Mouse (Mus musculus): Measurements from ENCODE around the gene Fam213a. TPM values are rescaled to one million over a fixed set of nuclear protein-coding genes. Genes with fewer than 3 reads are reported as not detected.

Gene Fam213a
- polyA plus RNA-seq, 1 experiment from 2014 or later, result 65.8 TPM

DNA sequence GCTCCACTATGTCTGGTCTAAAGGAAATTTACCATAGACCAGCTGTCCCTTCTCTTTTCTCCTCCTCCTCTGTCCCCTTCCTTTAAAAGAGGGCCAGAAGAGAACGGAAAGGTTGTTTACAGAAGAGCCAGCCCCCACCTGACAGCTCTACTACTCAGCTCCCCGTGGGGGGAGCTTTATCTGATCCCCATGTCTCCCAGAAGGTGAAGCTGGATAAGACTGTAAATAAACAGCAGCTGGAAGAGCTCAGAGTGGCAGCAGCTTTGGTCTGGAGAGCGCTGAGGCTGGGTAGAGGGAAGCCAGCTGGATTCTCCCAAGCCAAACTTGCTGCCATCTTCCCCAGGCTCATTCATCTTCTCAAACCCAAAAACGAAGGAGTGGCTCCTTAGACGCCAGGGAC, 5.9 kb downstream of the Fam213a start:
- H3K9me3 ChIP-seq (ENCODE audit: control insufficient read depth, low read length), result no peaks in the 10 kb centered on the region
- peaks cover 6% of the 10 kb centered on the region; the same call in 1 of the 2 replicates for H3K4me1 ChIP-seq (replicated peaks; ENCODE audit: control insufficient read depth, insufficient read depth, low read length)
- no peak for DNase-seq (ENCODE audit: low spot score)
- no peak overlapping the region for H3K4me3 ChIP-seq (ENCODE audit: low read depth, low read length)
- H3K9ac ChIP-seq (ENCODE audit: low read depth, low read length), result no peak overlapping the region
- H3K27me3 ChIP-seq (ENCODE audit: control insufficient read depth, insufficient read depth, low read length), result no peaks in the 10 kb centered on the region
- no peak overlapping the region for H3K27ac ChIP-seq (ENCODE audit: low read depth, low read length)
- WGBS, result 38% methylated on average over 5 of the region's 5 CpGs
- no peaks in the 10 kb centered on the region for H3K36me3 ChIP-seq (ENCODE audit: control insufficient read depth, insufficient read depth, low read length)
- no peak overlapping the region for H3K4me2 ChIP-seq (replicated peaks; ENCODE audit: low read depth, low read length)
- no peak for ATAC-seq (ENCODE audit: low FRiP score)

DNA sequence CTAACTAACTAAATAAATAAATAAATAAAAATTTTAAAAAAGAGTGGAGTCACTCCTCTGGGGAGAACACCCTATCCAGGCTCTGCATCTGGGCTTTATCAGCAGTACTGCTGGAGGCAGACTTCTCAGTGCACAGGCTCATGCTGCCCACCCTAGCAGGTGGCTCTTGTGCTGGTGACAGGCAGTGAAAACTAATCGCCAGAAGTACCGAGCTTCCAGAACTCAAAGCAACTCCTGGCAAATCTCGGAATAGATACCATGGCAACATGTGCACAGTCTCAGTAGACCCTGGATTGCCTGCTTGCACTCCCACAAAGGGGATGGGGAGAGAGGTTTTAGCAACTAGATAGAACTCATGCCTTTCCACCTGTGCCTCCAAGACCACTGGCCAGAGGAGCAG, 6.7 kb downstream of the Fam213a start:
- H3K4me2 ChIP-seq (replicated peaks; ENCODE audit: low read depth, low read length), result no peak overlapping the region
- no peaks in the 10 kb centered on the region for H3K27me3 ChIP-seq (ENCODE audit: control insufficient read depth, insufficient read depth, low read length)
- H3K36me3 ChIP-seq (ENCODE audit: control insufficient read depth, insufficient read depth, low read length), result no peaks in the 10 kb centered on the region
- no peaks in the 10 kb centered on the region for H3K9me3 ChIP-seq (ENCODE audit: control insufficient read depth, low read length)
- no peak overlapping the region for H3K27ac ChIP-seq (ENCODE audit: low read depth, low read length)
- peaks cover 6% of the 10 kb centered on the region; the same call in 1 of the 2 replicates for H3K4me1 ChIP-seq (replicated peaks; ENCODE audit: control insufficient read depth, insufficient read depth, low read length)
- ATAC-seq (ENCODE audit: low FRiP score) (no peak), DNase-seq (ENCODE audit: low spot score) (no peak)
- WGBS, result 53% methylated on average over 3 of the region's 3 CpGs
- H3K4me3 ChIP-seq (ENCODE audit: low read depth, low read length), result no peak overlapping the region
- no peak overlapping the region for H3K9ac ChIP-seq (ENCODE audit: low read depth, low read length)

DNA sequence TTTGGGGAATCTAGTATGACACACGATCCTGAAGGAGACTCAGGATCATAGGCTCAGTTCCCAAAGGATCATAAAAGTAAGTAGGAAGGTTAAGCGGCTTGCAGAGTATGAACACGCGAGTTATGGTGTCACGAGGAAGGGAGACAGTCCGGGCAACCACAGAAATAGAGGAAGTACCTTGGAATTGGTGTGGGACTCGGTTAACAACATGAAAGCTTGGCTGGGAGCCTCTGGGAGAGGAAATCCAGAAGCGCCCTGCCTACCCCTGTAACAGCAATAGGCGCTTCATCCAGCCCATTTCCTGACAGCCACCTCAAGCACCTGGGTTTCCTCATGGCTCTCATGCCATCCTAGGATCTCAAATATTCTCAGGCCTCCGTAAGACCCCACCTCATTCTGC, 7.3 kb downstream of the Fam213a start:
- H3K27me3 ChIP-seq (ENCODE audit: control insufficient read depth, insufficient read depth, low read length), result no peaks in the 10 kb centered on the region
- 91% methylated on average over 10 of the region's 10 CpGs for WGBS
- no peak overlapping the region for H3K4me3 ChIP-seq (ENCODE audit: low read depth, low read length)
- DNase-seq (ENCODE audit: low spot score) (no peak), ATAC-seq (ENCODE audit: low FRiP score) (no peak)
- H3K9me3 ChIP-seq (ENCODE audit: control insufficient read depth, low read length), result no peaks in the 10 kb centered on the region
- H3K4me2 ChIP-seq (replicated peaks; ENCODE audit: low read depth, low read length), result no peak overlapping the region
- H3K36me3 ChIP-seq (ENCODE audit: control insufficient read depth, insufficient read depth, low read length), result no peaks in the 10 kb centered on the region
- peaks cover 6% of the 10 kb centered on the region; the same call in 1 of the 2 replicates for H3K4me1 ChIP-seq (replicated peaks; ENCODE audit: control insufficient read depth, insufficient read depth, low read length)
- H3K27ac ChIP-seq (ENCODE audit: low read depth, low read length), result no peak overlapping the region
- H3K9ac ChIP-seq (ENCODE audit: low read depth, low read length), result no peak overlapping the region

DNA sequence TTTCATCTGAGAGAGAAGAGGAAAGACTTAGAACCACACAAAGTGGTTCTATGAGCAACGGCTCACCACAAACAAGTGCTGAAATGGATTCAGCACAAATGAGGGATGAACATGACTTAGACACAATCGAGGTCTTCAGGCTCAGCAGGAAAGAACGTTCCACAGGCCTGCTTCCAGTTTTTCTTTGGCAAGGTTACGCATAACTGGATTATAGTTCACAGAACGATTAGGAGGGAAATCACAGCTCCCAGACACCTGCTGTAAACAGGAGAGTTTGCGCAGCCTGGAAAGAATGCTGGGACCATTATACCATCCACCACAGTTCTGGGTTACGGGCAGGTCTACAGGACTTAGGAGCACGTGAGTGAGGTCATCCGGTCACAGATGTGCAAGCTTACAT, 7.9 kb downstream of the Fam213a start:
- Histone ChIP-seq H3K4me1 (replicated peaks; ENCODE audit: control insufficient read depth, insufficient read depth, low read length) (peaks cover 6% of the 10 kb centered on the region; the same call in 1 of the 2 replicates), H3K27me3 (ENCODE audit: control insufficient read depth, insufficient read depth, low read length) (no peaks in the 10 kb centered on the region), H3K36me3 (ENCODE audit: control insufficient read depth, insufficient read depth, low read length) (no peaks in the 10 kb centered on the region), H3K4me3 (ENCODE audit: low read depth, low read length) (no peak overlapping the region), H3K27ac (ENCODE audit: low read depth, low read length) (no peak overlapping the region), H3K9ac (ENCODE audit: low read depth, low read length) (no peak overlapping the region), H3K4me2 (replicated peaks; ENCODE audit: low read depth, low read length) (no peak overlapping the region), H3K9me3 (ENCODE audit: control insufficient read depth, low read length) (no peaks in the 10 kb centered on the region)
- 90% methylated on average over 9 of the region's 9 CpGs for WGBS
- no peak for DNase-seq (ENCODE audit: low spot score)
- no peak for ATAC-seq (ENCODE audit: low FRiP score)

DNA sequence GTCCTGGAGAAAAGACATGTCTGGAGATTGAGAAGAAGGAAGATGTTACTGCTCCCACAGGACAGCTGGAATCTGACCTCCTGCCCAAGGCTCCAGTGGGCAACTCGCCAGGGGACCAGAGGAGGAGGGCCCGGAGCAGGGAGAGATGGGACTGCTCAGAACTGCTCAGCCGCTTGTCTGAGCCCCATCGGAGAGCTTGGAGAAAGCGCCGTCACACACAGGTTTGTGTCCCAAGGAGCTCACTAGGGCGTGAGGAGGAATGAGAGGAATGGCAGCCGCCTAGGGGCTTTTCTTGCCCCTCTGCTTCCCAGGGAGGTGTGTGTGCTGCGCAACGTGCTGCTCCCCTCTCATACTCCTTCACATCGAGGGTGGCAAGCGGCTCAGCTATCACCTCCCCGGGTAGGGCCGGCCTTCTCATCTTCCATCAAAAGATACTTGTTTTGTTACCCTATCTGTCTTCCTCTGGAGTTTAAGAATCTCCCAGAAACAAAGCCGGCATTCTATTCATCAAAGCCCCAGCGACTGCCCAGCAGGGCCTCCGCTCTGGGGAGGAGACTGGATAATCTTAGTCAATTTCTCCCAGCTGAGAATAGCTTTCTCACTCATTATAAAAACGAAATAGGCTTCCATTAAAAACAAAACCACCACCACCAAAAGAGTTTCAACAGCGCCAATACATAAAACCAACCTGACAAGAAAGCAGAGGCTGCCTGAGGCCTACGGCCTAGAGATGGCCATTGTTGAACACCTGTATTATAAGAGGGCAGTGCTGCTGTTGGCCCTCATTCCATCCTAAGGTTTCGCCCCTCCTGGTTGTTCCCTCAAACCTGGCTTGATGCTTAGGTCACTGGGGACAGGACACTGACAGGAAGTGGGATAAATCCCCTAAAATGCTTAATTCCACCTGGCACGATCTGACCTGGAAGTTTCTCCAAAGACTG, 9.1 kb downstream of the Fam213a start:
- WGBS, result 11% methylated on average over 22 of the region's 22 CpGs
- Histone ChIP-seq H3K27me3 (ENCODE audit: control insufficient read depth, insufficient read depth, low read length) (no peaks in the 10 kb centered on the region), H3K36me3 (ENCODE audit: control insufficient read depth, insufficient read depth, low read length) (no peaks in the 10 kb centered on the region), H3K4me2 (replicated peaks; ENCODE audit: low read depth, low read length) (peak overlapping the region; percentile 26), H3K27ac (ENCODE audit: low read depth, low read length) (peak overlapping the region; percentile 62; the same call in 1 of the 2 replicates), H3K4me3 (ENCODE audit: low read depth, low read length) (no peak overlapping the region), H3K4me1 (replicated peaks; ENCODE audit: control insufficient read depth, insufficient read depth, low read length) (peaks cover 6% of the 10 kb centered on the region; the same call in 1 of the 2 replicates), H3K9ac (ENCODE audit: low read depth, low read length) (peak overlapping the region; percentile 27; the same call in 1 of the 2 replicates), H3K9me3 (ENCODE audit: control insufficient read depth, low read length) (no peaks in the 10 kb centered on the region)
- peak; percentile 24 for DNase-seq (ENCODE audit: low spot score)
- peak; percentile 49; the same call in 1 of the 2 replicates for ATAC-seq (ENCODE audit: low FRiP score)

DNA sequence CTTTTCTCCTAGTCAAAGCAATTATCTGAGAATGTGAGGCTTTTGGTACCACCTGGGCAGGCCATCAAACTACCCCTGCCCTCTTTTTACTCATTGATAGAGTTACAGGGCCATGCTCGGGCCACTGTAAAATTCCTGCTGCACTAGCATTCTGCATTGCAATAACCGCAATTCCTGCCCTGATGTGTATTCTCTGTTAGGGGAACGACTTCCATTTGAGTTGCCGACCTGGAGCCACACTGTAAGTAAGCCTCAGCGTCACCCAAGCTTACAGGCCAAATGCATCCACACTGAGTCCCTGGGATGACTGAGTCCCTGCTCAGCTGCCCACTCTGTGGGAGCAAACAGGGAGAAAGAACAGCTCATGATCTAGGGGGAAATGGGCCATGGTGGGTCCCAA, 12.0 kb downstream of the Fam213a start:
- Histone ChIP-seq H3K36me3 (ENCODE audit: control insufficient read depth, insufficient read depth, low read length) (no peaks in the 10 kb centered on the region), H3K4me2 (replicated peaks; ENCODE audit: low read depth, low read length) (no peak overlapping the region), H3K4me1 (replicated peaks; ENCODE audit: control insufficient read depth, insufficient read depth, low read length) (peaks cover 6% of the 10 kb centered on the region; the same call in 1 of the 2 replicates), H3K27ac (ENCODE audit: low read depth, low read length) (no peak overlapping the region), H3K4me3 (ENCODE audit: low read depth, low read length) (no peak overlapping the region), H3K9ac (ENCODE audit: low read depth, low read length) (no peak overlapping the region), H3K27me3 (ENCODE audit: control insufficient read depth, insufficient read depth, low read length) (no peaks in the 10 kb centered on the region), H3K9me3 (ENCODE audit: control insufficient read depth, low read length) (no peaks in the 10 kb centered on the region)
- DNase-seq (ENCODE audit: low spot score) (no peak), ATAC-seq (ENCODE audit: low FRiP score) (no peak)
- 87% methylated on average over 5 of the region's 5 CpGs for WGBS

DNA sequence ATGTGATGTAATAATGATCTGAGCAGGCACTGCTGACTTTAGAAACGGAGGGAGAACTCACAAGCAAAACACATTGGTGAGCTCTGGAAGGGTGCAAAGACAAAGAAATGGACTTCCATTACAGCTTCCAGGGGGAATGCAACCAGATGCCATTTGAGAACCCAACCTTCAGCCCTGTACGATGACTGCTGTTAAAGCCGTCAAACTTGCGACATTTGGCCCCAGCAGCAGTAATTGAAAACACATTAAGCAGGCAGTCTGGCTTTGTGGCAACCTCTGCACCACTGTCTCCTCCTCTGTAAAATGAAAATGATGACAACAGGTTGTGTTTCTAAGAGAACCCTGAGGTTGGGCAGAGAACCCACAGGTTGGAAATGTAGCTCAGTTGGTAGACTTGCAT, 12.8 kb downstream of the Fam213a start:
- Histone ChIP-seq H3K36me3 (ENCODE audit: control insufficient read depth, insufficient read depth, low read length) (no peaks in the 10 kb centered on the region), H3K27me3 (ENCODE audit: control insufficient read depth, insufficient read depth, low read length) (no peaks in the 10 kb centered on the region), H3K4me3 (ENCODE audit: low read depth, low read length) (no peak overlapping the region), H3K4me1 (replicated peaks; ENCODE audit: control insufficient read depth, insufficient read depth, low read length) (peaks cover 6% of the 10 kb centered on the region; the same call in 1 of the 2 replicates), H3K9me3 (ENCODE audit: control insufficient read depth, low read length) (no peaks in the 10 kb centered on the region), H3K27ac (ENCODE audit: low read depth, low read length) (no peak overlapping the region), H3K9ac (ENCODE audit: low read depth, low read length) (no peak overlapping the region), H3K4me2 (replicated peaks; ENCODE audit: low read depth, low read length) (no peak overlapping the region)
- ATAC-seq (ENCODE audit: low FRiP score) (no peak), DNase-seq (ENCODE audit: low spot score) (no peak)
- WGBS, result 72% methylated on average over 4 of the region's 4 CpGs

DNA sequence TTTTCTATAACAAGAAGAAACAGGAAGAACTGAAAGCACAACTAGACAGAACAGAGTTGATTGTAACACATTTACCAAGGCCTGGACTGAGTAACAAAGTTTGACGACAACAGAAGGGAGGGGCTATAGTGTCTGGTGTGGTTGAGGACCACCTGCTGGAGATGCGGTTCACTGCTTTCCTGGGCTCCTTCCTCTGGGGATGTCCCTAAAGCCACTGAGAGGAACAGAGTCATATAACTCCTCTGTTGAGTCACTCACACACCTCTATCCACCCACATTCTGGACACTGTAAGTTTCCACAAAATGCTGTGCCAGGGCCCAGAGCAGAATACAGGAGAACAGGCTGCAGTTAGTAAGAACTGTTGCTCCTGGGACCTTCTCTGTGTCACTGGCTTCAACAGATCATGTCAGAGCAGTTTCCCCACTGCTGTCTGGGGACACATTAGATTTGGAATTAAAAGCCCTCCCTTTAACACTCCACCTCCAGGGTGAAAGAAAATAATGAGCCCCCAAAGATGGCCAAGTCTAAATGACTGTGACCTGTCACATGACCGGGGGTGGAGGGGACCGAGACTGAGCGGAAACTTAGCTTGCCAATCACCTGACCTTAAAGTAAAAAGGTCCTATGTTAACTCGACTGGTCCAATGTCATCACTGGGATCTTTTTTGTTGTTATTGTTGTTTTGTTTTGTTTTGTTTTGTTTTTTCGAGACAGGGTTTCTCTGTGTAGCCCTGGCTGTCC, 13.5 kb downstream of the Fam213a start:
- no peak for DNase-seq (ENCODE audit: low spot score)
- H3K27me3 ChIP-seq (ENCODE audit: control insufficient read depth, insufficient read depth, low read length), result no peaks in the 10 kb centered on the region
- H3K4me2 ChIP-seq (replicated peaks; ENCODE audit: low read depth, low read length), result no peak overlapping the region
- no peaks in the 10 kb centered on the region for H3K9me3 ChIP-seq (ENCODE audit: control insufficient read depth, low read length)
- WGBS, result 79% methylated on average over 7 of the region's 7 CpGs
- no peak overlapping the region for H3K4me3 ChIP-seq (ENCODE audit: low read depth, low read length)
- peaks cover 6% of the 10 kb centered on the region; the same call in 1 of the 2 replicates for H3K4me1 ChIP-seq (replicated peaks; ENCODE audit: control insufficient read depth, insufficient read depth, low read length)
- no peak overlapping the region for H3K9ac ChIP-seq (ENCODE audit: low read depth, low read length)
- H3K36me3 ChIP-seq (ENCODE audit: control insufficient read depth, insufficient read depth, low read length), result no peaks in the 10 kb centered on the region
- no peak overlapping the region for H3K27ac ChIP-seq (ENCODE audit: low read depth, low read length)
- ATAC-seq (ENCODE audit: low FRiP score), result no peak

All from hindbrain, embryonic 11.5 days (tissue).